Mouse (Mus musculus): Measurements from ENCODE around the gene Olfr134.
"Not testable (repeated sequence)": the region's sequence is repeated elsewhere in the genome, so short reads cannot be mapped to it uniquely, and the experiment has no call there.

Gene Olfr134

DNA sequence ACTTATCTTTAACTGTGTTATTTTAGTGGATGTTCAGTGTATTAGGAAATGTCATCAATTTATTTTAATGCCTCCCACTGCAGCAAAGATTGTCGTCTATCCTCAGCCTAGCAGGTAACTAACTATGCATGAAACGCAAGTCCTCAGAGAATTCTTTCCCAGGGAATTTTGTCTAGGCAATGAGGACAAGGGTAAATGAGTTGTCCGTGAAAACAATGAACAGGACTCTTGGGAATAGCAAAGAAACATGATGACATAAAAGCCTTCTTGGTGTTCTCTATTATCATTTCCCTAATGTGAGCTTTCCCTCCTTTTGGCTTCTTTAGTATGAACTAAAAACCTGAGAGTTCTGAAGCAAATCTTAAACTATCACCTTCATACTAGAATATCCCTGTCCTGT is at the start of gene Olfr134:
Olfr134 (plus strand) TSS at position 301 of the 400 bp plus-strand sequence.
- DNase-seq = no peak

DNA sequence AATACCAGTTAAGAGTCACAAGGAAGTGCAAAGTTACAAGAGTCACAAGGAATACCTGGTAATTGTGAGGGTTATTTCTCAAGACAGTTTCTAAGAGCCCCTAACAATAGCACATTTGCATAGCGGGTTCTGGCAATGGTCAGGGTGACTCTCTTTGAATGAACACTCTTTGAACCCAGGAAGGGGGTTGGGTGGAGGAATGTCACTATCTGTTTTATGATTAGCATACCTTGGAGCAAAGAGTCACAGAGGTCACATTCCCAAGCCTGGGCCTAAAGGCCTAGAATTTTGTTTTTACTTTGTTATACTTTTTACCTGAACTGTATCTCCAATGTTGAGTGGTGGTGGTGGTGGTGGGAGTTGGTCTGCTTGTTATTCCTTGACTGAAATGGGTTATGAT is 47.0 kb upstream of the Olfr134 start:
- not testable (repeated sequence) for DNase-seq

GRCm38 (mm10) chr17:38125371-38125770 is 45.8 kb upstream of the Olfr134 start:
- DNase-seq = not testable (repeated sequence)

DNA sequence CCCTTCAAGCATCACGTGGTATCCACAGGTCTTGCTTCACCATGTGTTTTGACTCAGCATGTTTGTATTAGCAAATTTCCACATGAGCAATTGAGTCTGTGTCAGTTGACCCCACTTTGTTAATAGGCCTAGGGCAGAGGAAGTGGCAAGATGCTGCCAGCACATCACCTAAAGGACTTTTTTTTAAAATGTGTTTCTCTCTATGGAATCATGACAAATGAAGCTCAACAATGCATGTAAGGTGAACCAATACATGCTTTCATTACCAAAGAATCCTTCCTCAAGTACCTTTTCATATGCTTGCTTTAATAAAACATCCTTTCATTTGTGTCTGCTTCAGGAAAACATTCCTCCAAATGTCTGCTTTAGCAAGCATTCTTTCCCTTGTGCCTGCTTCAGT is 36.8 kb upstream of the Olfr134 start, which contains the start of gene Olfr132:
Olfr132 (minus strand) TSS at position 101 of the 400 bp plus-strand sequence.
- DNase-seq = no peak

DNA sequence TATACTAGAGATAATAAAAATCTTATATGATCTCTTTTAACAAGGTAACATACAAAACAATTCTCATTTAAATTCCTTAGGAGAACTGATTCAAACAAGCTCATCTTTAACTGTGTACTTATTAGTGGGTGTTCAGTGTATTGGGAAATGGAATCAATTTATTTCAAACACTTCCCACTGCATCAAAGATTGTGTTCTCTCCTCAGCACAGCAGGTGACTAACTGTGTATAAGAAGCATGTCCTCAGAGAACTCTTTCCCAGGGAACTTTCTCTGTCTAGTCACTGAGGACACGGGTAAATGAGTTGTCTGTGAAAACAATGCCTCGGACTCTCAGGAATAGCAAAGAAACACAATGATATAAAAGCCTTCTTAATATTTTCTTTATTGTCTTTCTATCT is 26.2 kb upstream of the Olfr134 start, which contains the start of gene Olfr133:
Olfr133 (plus strand) TSS at position 301 of the 400 bp plus-strand sequence.
- DNase-seq = no peak

GRCm38 (mm10) chr17:38204035-38204434 is 32.8 kb downstream of the Olfr134 start, which contains the start of gene Olfr135:
TSS of gene Olfr135 (plus strand) at chr17:38204335.
- DNase-seq = no peak

All from cerebellum, postnatal 10 days (tissue).